Mouse (Mus musculus) G1E (cell line): ENCODE measurements around the gene Spic. TPM values are rescaled to one million over a fixed set of nuclear protein-coding genes. Genes with fewer than 3 reads are reported as not detected.
A peak's percentile ranks its signal among the peaks of the same experiment; 100 is the strongest.

Source experiments
- ATAC-seq: 2 replicates; pipeline ENCODE4 v1.8.0; 2016; ENCODE audit warnings: mild to moderate bottlenecking; ENCODE audit not compliant: insufficient number of reproducible peaks, poor library complexity, low FRiP score, severe bottlenecking; ENCODE audit errors: extremely low read depth
- DNase-seq: peaks from one replicate; pipeline ENCODE4 v3.0.0; 2012; ENCODE audit warnings: low spot score
- H3K27me3 ChIP-seq: 2 replicates; pipeline ENCODE4 v1.6.1; 2012; ENCODE audit warnings: mild to moderate bottlenecking, low read length, inconsistent platforms; ENCODE audit not compliant: insufficient read depth
- H3K36me3 ChIP-seq: replicated peaks from 2 replicates; pipeline ENCODE3; 2012; ENCODE audit warnings: mild to moderate bottlenecking, inconsistent platforms
- H3K4me1 ChIP-seq: 2 replicates; pipeline ENCODE4 v1.6.1; 2012; ENCODE audit warnings: low read depth, low read length, inconsistent platforms, mixed read lengths; ENCODE audit not compliant: insufficient read depth
- H3K4me3 ChIP-seq: 2 replicates; pipeline ENCODE4 v1.5.1; 2012; ENCODE audit warnings: low read depth, mild to moderate bottlenecking, inconsistent platforms, low read length, moderate library complexity, mixed read lengths
- H3K9me3 ChIP-seq: replicated peaks from 2 replicates; pipeline ENCODE4 v1.6.1; 2012; ENCODE audit warnings: inconsistent platforms
- CTCF ChIP-seq: IDR thresholded peaks from 2 replicates; pipeline ENCODE4 v1.5.1; 2012; ENCODE audit warnings: low read depth, low read length, inconsistent platforms, mixed read lengths
- GATA1 ChIP-seq: IDR thresholded peaks from 2 replicates; pipeline ENCODE4 v1.6.1; 2012; ENCODE audit warnings: borderline replicate concordance, low read length, inconsistent platforms, mixed read lengths
- GATA2 ChIP-seq: IDR thresholded peaks from 2 replicates; pipeline ENCODE4 v1.6.1; 2012; ENCODE audit warnings: low read depth, low read length, inconsistent platforms, borderline replicate concordance
- POLR2AphosphoS5 ChIP-seq: IDR thresholded peaks from 2 replicates; pipeline ENCODE4 v1.6.1; 2012; ENCODE audit warnings: low read depth, low read length, inconsistent platforms; ENCODE audit not compliant: insufficient replicate concordance
- TAL1 ChIP-seq: conservative IDR thresholded peaks from 2 replicates; pipeline ENCODE4 v1.6.1; 2012; ENCODE audit warnings: low read depth, low read length, inconsistent platforms, mixed read lengths
- polyA plus RNA-seq: library from polyadenylated mRNA; stranded (reverse); fragments of >175 nt; gene quantifications from 2 replicates; pipeline ENCODE4 v1.2.3, GENCODE M21; 2012
- total RNA-seq, 2 experiments: library from RNA; stranded (forward) in 1 of 2; stranded (reverse) in 1 of 2; fragments of 200-1000 nt in 1 of 2; fragments of >200 nt in 1 of 2; fragmentation: Nextera tagmentation in 1 of 2; gene quantifications; 2 replicates each; pipeline ENCODE4 v1.2.3; 2014 to 2017

Spic gene
- 2.3 TPM in 1 of 2 replicates, not detected in the other for total RNA-seq (2014; fragmentation: Nextera tagmentation)
- 0.05 and 0.35 TPM in 2 replicates for total RNA-seq (2017)
- not detected in 2 replicates for polyA plus RNA-seq

DNA sequence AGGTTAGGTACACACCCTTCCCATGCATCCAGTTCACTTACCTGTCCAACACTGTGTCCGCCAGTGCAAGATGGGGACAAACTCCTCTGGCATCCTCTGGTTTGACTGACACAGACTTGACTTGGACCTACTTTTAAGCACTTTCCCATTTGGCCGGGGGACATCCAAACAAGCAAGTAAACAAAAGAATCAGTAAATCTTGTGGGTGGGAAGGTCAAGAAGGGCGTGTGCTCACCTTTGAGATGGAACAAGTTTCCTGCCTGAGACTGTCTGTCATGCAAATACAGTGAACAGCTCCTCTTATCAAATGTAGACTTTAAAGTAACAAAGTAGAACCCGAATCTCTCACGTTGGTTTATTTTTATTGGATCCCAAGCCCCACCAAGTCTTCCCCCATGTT, at the start of gene Spic:
Spic (minus strand) TSS at position 91 of the 400 bp plus-strand sequence.
- peak within 1 kb of the TSS; percentile 43; the same call in 1 of the 2 replicates for H3K4me3 ChIP-seq
- DNase-seq (no peak), ATAC-seq (no peak)
- H3K27me3 ChIP-seq, result 0 out of 2 replicates have a peak, but pooled peaks cover 2% of the 10 kb centered on the region
- TF ChIP-seq GATA2 (no peak), CTCF (no peak), GATA1 (no peak), TAL1 (no peak), POLR2AphosphoS5 (no peak)
- no peaks in the 10 kb centered on the region for H3K36me3 ChIP-seq
- no peaks in the 10 kb centered on the region; the same call in 1 of the 2 replicates for H3K4me1 ChIP-seq
- H3K9me3 ChIP-seq, result no peaks in the 10 kb centered on the region

DNA sequence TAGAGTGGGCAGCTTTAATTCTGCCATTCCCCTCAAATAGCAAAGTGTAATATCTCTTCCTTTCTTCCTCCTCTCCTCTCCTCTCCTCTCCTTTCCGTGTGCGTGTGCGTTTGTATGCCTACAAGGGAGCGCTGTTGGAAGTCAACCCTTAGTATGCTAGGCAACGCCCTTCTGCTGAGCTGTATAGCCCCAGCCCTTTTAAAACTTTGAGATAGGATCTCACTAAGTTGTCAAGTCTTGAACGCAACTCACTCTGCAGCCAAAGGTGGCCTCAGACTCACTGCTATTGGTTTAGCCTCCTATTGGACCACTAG, 47.5 kb upstream of the Spic start:
- DNase-seq (no peak), ATAC-seq (peak; percentile 52)
- H3K4me3 ChIP-seq, result peak overlapping the region; percentile 97
- H3K27me3 ChIP-seq, result peaks cover 7% of the 10 kb centered on the region; the same call in 1 of the 2 replicates
- H3K36me3 ChIP-seq, result peaks cover 32% of the 10 kb centered on the region
- no peak for TF ChIP-seq GATA1
- TF ChIP-seq CTCF, result no peak
- no peak for TF ChIP-seq POLR2AphosphoS5
- TF ChIP-seq TAL1, result no peak
- no peaks in the 10 kb centered on the region for H3K9me3 ChIP-seq
- peaks cover 29% of the 10 kb centered on the region for H3K4me1 ChIP-seq

DNA sequence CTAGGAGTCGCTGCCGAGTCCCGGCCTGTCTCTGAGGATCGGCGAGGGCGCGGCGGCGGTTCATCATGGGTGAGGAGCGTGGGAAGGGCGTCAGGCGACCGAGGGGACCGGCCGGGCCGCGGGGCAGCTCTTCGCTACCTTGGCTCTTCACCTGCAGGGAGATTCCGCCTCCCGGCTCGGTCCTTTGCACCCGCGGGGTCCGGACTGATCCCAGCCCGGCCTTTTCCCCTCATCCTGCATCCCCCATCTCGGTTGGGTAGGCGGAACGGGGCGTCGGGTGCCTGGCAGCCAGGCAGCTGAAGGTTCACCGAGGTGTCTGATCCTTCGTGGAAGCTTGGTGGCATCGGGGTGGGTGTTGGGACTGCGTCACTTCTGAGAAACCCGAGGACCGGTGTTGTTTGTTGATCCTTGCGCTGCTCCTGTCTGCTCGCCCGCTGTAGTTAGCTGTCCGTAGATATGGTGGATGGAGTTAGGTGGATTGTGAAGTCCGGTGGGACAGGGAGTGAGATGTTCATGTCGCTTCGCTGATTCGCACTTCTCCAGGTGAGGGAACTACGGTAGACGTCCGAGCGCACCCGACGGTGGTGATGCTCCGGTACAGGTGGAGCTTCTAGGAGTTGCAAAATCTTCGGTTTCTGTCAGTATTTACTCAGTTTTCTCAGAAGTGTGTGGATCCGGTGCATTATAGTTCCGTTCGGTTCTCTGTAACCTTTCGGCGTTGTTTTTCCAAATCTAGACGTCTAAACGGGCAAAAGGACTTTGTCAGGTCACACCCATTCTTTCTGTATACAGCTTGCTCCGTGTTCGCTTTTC, 46.9 kb upstream of the Spic start:
- ATAC-seq (no peak), DNase-seq (peak; percentile 26)
- TF ChIP-seq TAL1 (no peak), GATA1 (no peak), POLR2AphosphoS5 (no peak), GATA2 (no peak), CTCF (no peak)
- Histone ChIP-seq H3K4me1 (peaks cover 30% of the 10 kb centered on the region), H3K27me3 (peaks cover 7% of the 10 kb centered on the region; the same call in 1 of the 2 replicates), H3K4me3 (peak overlapping the region; percentile 97), H3K9me3 (no peaks in the 10 kb centered on the region), H3K36me3 (peaks cover 27% of the 10 kb centered on the region)

DNA sequence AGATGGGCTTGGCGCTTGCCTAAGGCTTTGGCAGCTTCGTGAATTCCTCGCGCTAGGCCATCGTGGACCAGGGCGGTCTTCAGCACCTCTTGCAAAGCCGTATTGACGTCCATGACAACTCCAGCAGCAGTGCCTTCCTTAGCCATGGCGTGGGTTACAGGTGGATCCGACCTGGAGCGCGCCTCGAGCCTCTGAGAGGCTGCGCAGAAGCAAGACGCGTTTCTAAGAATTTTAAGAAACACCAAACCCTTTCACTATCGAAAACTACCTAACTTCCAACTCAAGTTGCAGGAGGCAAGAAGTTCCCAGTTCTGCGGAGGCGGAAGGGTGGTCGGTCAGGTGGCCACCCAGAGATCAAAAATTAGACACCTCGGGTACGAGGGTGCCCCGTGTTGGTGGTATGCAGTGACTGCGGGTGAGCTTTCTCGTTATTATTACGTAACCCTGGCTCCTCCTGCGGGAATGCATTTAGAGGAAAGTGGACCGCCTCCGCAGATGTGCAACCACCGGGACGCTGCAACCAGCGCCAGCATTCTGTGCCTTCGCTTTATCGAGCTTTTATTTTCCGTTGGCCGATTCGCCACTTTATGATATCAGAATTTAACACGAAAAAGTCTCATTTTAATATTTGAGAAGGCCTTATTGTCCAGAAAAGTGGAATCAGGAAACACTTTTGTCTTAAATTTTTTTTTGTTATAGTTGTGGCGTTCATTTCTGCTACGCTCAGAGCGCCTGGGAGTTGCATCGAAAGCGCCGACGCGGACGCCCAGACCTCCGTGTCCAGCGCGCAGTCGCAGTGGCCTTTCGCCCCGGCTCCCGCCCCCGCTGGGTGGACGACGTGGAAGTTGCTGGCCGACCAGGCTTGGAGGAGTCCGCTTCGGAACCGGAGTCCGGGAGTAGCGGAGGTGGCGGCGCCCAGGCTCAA, 46.0 kb upstream of the Spic start, which contains the start of gene Arl1:
Arl1 (plus strand) TSS at position 288 of the 925 bp plus-strand sequence.
- peak; percentile 86 for ATAC-seq
- no peak for TF ChIP-seq GATA2
- H3K4me1 ChIP-seq, result peaks cover 30% of the 10 kb centered on the region
- DNase-seq, result peak; percentile 73
- H3K36me3 ChIP-seq, result peaks cover 19% of the 10 kb centered on the region
- no peaks in the 10 kb centered on the region for H3K9me3 ChIP-seq
- H3K4me3 ChIP-seq, result peak within 1 kb of the TSS; percentile 97
- peaks cover 7% of the 10 kb centered on the region; the same call in 1 of the 2 replicates for H3K27me3 ChIP-seq

DNA sequence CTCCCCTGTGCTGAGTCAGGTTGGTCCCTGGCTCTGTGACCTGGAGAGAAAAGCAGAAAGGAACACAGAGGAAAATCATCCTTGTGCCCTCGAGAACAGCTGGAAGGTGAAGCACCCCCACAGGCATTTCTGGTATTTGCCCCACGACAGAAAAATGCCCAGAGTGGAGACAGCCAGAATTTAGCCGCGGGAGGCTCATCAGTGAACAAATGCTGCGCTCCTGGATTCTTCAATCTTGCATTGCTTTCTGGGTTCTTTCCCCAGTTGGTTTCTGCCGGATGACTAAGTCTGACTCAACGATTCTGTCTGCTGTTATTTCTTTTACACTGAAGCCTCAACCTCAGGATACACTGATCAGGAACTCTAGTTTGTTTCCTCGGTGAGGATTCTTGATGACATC, 43.4 kb upstream of the Spic start:
- Histone ChIP-seq H3K4me1 (peaks cover 23% of the 10 kb centered on the region), H3K9me3 (no peaks in the 10 kb centered on the region), H3K27me3 (peaks cover 12% of the 10 kb centered on the region), H3K36me3 (peaks cover 3% of the 10 kb centered on the region), H3K4me3 (no peak overlapping the region)
- DNase-seq (no peak), ATAC-seq (no peak)
- TF ChIP-seq POLR2AphosphoS5 (no peak), GATA2 (no peak), GATA1 (no peak)

DNA sequence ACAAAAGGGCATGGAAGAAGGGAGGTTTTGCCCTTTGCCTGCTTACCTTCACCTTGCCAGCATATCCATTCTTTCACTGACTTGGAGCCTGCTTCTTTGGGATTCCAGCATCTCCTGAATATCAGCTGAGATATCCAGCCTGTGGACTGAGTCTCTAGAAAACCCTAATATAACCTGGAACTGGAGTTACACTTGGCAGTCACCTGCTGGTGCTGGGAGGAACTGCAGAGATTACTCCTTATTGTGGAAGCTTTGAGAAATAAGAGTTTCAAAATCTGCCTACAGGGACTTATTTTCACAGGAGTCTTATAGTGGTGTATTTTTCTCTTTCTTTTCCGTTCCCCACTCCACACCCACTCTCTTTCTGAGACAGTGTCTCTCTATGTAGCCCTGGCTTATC, 42.3 kb upstream of the Spic start:
- Histone ChIP-seq H3K27me3 (peaks cover 19% of the 10 kb centered on the region), H3K4me1 (peaks cover 15% of the 10 kb centered on the region), H3K36me3 (no peaks in the 10 kb centered on the region), H3K4me3 (no peak overlapping the region), H3K9me3 (no peaks in the 10 kb centered on the region)
- DNase-seq, result no peak
- TF ChIP-seq CTCF (peak; percentile 26; the same call in 1 of the 2 replicates), GATA1 (no peak)
- no peak for ATAC-seq
